Mouse (Mus musculus): ENCODE results near the gene H2al1g.
"Not testable (repeated sequence)": the region's sequence is repeated elsewhere in the genome, so short reads cannot be mapped to it uniquely, and the experiment has no call there.

H2al1g gene

DNA sequence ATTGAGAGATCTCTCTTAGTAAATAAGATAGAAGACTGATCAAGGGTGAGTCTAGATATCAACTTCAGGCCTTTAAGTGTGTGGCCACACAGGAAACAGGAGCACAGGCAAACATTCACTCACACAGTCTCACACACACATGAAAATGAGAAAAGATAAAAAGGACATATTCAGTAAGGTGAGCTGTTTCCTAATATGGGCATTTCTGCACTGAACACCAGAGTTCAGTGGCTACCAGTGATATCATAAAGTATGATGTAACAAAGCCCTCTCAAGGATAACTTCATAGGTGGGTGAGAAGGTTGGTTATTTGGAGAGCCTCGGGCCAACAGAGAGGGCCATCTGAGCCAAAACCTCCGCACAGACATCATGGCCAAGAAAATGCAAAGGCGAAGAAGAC is at the start of gene H2al1g:
Gene H2al1g (plus strand): TSS at position 301 of the 400 bp plus-strand sequence.
- in situ Hi-C loops (cut with MboI; ENCODE audit: low pct_unique_long_range_greater_than_20kb in 1 of 2, low sequenced_read_pairs in 2 of 2, unreplicated experiment in 1 of 2) = not testable (repeated sequence)

DNA sequence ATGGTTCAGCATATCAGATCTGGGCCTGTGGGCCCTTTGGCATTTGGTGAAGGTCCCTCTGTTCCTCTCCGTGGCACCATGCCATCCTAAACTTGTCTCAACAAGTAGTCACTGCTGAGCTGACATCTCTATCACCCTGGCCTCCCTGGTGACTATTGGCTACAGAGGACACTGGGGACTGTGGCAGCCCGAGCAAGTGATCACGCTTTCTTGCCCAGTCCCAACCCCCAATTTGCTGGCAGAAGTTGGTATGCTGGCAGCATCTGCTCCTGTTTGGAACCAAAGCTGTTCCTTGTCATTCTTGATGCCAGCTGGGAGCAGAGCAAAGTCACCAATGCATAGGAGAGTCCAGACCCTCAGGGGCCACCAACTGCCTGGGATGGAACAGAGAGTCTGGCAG is 49.0 kb upstream of the H2al1g start:
- in situ Hi-C loops (cut with MboI; ENCODE audit: low pct_unique_long_range_greater_than_20kb in 1 of 2, low sequenced_read_pairs in 2 of 2, unreplicated experiment in 1 of 2) = loop anchor here in 1 of 2 experiments (25.0 kb wide), 1 partner anchor 93 kb away; no protein-coding TSS in a partner anchor

DNA sequence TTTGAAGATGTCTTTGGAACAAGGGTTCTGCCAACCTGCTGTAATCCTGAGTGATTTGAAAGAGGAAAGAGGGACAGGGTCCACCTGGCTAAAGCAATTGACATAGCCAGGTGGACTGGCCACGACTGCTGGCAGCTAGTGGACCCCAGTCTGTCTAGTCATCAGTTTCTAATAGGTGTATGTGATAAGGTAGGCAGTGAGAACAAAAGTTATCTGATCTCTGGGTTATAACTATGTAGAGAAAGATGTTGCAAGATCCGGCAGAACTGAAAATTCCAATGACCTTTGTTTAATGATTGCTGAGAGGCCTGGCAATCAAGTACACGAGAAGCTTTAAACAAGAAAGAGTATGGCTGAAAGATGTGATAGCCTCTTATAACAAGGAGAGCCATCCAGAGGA is 44.9 kb upstream of the H2al1g start:
- in situ Hi-C loops (cut with MboI; ENCODE audit: low pct_unique_long_range_greater_than_20kb in 1 of 2, low sequenced_read_pairs in 2 of 2, unreplicated experiment in 1 of 2) = loop anchor here in 1 of 2 experiments (25.0 kb wide), 1 partner anchor 89 kb away; no protein-coding TSS in a partner anchor

DNA sequence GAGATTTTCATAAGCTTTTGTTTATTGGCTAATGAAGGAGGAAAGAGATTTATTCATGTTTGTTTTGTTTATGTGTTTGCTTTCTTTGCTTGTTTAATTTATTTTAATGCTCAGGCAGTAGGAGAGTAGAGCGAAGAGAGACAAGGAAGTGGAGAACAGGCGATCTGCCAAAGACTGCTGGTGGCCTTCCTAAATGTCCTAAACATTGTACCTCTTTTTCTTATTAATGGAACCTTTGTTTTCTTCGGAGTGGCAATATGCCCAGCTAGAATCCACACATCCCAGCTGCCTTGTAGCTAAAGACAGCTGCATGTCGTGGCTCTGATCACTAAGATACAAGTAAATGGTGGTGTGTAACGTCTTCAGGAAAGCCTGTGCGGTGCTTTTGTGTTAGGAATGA is 41.0 kb upstream of the H2al1g start:
- in situ Hi-C loops (cut with MboI; ENCODE audit: low pct_unique_long_range_greater_than_20kb in 1 of 2, low sequenced_read_pairs in 2 of 2, unreplicated experiment in 1 of 2) = no loop called here

DNA sequence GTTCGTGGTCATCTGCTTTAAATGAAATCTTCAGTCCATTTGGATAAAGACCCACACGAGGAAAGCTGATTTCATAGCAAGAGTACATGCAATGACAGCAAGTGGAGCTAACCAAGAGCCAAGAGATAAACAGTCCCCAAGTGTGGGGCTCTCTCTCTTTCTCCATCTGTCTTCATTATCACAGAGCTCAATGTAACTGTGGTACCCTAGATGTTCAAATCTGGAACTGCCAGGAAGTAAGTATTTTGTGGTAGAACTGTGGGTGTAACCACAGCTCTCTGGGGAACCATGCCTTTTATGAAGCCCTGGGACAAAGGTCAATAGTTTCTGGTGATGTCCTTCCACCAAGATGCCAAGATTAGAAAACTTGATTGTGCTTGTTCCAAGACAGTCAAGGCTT is 37.3 kb upstream of the H2al1g start:
- in situ Hi-C loops (cut with MboI; ENCODE audit: low pct_unique_long_range_greater_than_20kb in 1 of 2, low sequenced_read_pairs in 2 of 2, unreplicated experiment in 1 of 2) = no loop called here

DNA sequence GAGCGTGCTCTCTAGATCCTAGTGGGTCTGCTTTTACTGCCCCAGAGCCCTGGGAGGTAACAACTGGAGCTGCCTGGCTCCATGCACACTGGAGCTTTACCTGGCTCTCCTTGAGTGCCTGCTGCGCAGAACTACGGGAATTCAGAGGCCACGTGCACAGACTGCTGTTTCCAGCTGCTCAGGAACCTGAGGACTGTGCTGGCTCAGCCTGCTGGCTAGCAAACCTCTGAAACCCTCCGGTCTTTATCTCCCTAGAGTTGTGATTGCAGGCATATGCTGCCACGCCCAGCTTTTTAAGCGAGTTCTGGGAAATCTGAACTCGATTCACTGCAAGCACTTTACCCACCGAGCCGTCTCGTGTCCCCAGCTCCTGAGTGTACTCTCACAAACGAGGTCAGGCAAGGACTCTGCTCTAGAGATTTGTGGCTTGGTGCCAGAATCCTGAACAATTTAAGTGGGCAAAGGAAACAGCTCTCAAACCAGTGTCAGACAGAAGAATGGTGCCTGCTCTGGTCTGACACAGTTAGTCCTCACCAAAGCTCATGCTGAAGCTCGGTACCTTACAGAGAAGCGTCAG is 29.7 kb upstream of the H2al1g start:
- in situ Hi-C loops (cut with MboI; ENCODE audit: low pct_unique_long_range_greater_than_20kb in 1 of 2, low sequenced_read_pairs in 2 of 2, unreplicated experiment in 1 of 2) = no loop called here

DNA sequence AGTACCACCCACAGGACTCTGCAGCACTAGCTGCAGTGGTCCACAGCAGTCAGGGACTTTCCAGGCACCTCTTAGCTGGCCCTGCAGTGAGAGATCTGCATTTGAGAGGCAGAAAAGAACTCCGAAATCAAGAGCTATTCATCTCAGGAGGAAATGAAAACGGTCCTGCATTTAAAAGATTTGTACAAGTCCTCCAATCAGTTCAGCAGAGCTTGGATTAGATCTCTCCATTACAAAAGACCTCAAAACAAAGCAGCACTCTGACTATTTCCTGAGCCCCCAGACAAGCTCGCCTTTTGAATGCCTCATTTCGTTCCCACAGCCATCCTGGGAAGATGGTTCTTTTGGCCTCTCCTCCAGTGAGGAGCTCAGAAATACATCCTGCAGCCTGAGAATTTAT is 28.8 kb upstream of the H2al1g start:
- in situ Hi-C loops (cut with MboI; ENCODE audit: low pct_unique_long_range_greater_than_20kb in 1 of 2, low sequenced_read_pairs in 2 of 2, unreplicated experiment in 1 of 2) = no loop called here

DNA sequence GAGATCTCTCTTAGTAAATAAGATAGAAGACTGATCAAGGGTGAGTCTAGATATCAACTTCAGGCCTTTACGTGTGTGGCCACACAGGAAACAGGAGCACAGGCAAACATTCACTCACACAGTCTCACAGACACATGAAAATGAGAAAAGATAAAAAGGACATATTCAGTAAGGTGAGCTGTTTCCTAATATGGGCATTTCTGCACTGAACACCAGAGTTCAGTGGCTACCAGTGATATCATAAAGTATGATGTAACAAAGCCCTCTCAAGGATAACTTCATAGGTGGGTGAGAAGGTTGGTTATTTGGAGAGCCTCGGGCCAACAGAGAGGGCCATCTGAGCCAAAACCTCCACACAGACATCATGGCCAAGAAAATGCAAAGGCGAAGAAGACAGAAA is 19.1 kb upstream of the H2al1g start, which contains the start of gene H2al1a:
Gene H2al1a (plus strand): TSS at position 301 of the 400 bp plus-strand sequence.
- in situ Hi-C loops (cut with MboI; ENCODE audit: low pct_unique_long_range_greater_than_20kb in 1 of 2, low sequenced_read_pairs in 2 of 2, unreplicated experiment in 1 of 2) = not testable (repeated sequence)

DNA sequence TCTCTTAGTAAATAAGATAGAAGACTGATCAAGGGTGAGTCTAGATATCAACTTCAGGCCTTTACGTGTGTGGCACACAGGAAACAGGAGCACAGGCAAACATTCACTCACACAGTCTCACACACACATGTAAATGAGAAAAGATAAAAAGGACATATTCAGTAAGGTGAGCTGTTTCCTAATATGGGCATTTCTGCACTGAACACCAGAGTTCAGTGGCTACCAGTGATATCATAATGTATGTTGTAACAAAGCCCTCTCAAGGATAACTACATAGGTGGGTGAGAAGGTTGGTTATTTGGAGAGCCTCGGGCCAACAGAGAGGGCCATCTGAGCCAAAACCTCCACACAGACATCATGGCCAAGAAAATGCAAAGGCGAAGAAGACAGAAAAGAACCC is 15.9 kb upstream of the H2al1g start, which contains the start of gene H2al1b:
Gene H2al1b (plus strand): TSS at position 301 of the 400 bp plus-strand sequence.
- in situ Hi-C loops (cut with MboI; ENCODE audit: low pct_unique_long_range_greater_than_20kb in 1 of 2, low sequenced_read_pairs in 2 of 2, unreplicated experiment in 1 of 2) = not testable (repeated sequence)

DNA sequence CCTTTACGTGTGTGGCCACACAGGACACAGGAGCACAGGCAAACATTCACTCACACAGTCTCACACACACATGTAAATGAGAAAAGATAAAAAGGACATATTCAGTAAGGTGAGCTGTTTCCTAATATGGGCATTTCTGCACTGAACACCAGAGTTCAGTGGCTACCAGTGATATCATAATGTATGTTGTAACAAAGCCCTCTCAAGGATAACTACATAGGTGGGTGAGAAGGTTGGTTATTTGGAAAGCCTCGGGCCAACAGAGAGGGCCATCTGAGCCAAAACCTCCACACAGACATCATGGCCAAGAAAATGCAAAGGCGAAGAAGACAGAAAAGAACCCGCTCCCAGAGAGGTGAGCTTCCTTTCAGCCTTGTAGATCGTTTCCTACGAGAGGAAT is 12.7 kb upstream of the H2al1g start, which contains the start of gene H2al1c:
Gene H2al1c (plus strand): TSS at position 301 of the 400 bp plus-strand sequence.
- in situ Hi-C loops (cut with MboI; ENCODE audit: low pct_unique_long_range_greater_than_20kb in 1 of 2, low sequenced_read_pairs in 2 of 2, unreplicated experiment in 1 of 2) = not testable (repeated sequence)

DNA sequence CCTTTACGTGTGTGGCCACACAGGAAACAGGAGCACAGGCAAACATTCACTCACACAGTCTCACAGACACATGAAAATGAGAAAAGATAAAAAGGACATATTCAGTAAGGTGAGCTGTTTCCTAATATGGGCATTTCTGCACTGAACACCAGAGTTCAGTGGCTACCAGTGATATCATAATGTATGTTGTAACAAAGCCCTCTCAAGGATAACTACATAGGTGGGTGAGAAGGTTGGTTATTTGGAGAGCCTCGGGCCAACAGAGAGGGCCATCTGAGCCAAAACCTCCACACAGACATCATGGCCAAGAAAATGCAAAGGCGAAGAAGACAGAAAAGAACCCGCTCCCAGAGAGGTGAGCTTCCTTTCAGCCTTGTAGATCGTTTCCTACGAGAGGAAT is 9.5 kb upstream of the H2al1g start, which contains the start of gene H2al1d:
Gene H2al1d (plus strand): TSS at position 301 of the 400 bp plus-strand sequence.
- in situ Hi-C loops (cut with MboI; ENCODE audit: low pct_unique_long_range_greater_than_20kb in 1 of 2, low sequenced_read_pairs in 2 of 2, unreplicated experiment in 1 of 2) = not testable (repeated sequence)

DNA sequence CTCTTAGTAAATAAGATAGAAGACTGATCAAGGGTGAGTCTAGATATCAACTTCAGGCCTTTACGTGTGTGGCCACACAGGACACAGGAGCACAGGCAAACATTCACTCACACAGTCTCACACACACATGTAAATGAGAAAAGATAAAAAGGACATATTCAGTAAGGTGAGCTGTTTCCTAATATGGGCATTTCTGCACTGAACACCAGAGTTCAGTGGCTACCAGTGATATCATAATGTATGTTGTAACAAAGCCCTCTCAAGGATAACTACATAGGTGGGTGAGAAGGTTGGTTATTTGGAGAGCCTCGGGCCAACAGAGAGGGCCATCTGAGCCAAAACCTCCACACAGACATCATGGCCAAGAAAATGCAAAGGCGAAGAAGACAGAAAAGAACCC is 6.4 kb upstream of the H2al1g start, which contains the start of gene H2al1e:
Gene H2al1e (plus strand): TSS at position 301 of the 400 bp plus-strand sequence.
- in situ Hi-C loops (cut with MboI; ENCODE audit: low pct_unique_long_range_greater_than_20kb in 1 of 2, low sequenced_read_pairs in 2 of 2, unreplicated experiment in 1 of 2) = not testable (repeated sequence)

DNA sequence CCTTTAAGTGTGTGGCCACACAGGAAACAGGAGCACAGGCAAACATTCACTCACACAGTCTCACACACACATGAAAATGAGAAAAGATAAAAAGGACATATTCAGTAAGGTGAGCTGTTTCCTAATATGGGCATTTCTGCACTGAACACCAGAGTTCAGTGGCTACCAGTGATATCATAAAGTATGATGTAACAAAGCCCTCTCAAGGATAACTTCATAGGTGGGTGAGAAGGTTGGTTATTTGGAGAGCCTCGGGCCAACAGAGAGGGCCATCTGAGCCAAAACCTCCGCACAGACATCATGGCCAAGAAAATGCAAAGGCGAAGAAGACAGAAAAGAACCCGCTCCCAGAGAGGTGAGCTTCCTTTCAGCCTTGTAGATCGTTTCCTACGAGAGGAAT is 3.2 kb upstream of the H2al1g start, which contains the start of gene H2al1f:
Gene H2al1f (plus strand): TSS at position 301 of the 400 bp plus-strand sequence.
- in situ Hi-C loops (cut with MboI; ENCODE audit: low pct_unique_long_range_greater_than_20kb in 1 of 2, low sequenced_read_pairs in 2 of 2, unreplicated experiment in 1 of 2) = not testable (repeated sequence)

DNA sequence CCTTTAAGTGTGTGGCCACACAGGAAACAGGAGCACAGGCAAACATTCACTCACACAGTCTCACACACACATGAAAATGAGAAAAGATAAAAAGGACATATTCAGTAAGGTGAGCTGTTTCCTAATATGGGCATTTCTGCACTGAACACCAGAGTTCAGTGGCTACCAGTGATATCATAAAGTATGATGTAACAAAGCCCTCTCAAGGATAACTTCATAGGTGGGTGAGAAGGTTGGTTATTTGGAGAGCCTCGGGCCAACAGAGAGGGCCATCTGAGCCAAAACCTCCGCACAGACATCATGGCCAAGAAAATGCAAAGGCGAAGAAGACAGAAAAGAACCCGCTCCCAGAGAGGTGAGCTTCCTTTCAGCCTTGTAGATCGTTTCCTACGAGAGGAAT is 3.1 kb downstream of the H2al1g start, which contains the start of gene H2al1h:
Gene H2al1h (plus strand): TSS at position 301 of the 400 bp plus-strand sequence.
- in situ Hi-C loops (cut with MboI; ENCODE audit: low pct_unique_long_range_greater_than_20kb in 1 of 2, low sequenced_read_pairs in 2 of 2, unreplicated experiment in 1 of 2) = not testable (repeated sequence)

DNA sequence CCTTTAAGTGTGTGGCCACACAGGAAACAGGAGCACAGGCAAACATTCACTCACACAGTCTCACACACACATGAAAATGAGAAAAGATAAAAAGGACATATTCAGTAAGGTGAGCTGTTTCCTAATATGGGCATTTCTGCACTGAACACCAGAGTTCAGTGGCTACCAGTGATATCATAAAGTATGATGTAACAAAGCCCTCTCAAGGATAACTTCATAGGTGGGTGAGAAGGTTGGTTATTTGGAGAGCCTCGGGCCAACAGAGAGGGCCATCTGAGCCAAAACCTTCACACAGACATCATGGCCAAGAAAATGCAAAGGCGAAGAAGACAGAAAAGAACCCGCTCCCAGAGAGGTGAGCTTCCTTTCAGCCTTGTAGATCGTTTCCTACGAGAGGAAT is 6.3 kb downstream of the H2al1g start, which contains the start of gene H2al1i:
Gene H2al1i (plus strand): TSS at position 301 of the 400 bp plus-strand sequence.
- in situ Hi-C loops (cut with MboI; ENCODE audit: low pct_unique_long_range_greater_than_20kb in 1 of 2, low sequenced_read_pairs in 2 of 2, unreplicated experiment in 1 of 2) = not testable (repeated sequence)

DNA sequence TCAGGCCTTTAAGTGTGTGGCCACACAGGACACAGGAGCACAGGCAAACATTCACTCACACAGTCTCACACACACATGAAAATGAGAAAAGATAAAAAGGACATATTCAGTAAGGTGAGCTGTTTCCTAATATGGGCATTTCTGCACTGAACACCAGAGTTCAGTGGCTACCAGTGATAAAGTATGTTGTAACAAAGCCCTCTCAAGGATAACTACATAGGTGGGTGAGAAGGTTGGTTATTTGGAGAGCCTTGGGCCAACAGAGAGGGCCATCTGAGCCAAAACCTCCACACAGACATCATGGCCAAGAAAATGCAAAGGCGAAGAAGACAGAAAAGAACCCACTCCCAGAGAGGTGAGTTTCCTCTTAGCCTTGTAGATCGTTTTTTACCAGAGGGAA is 9.5 kb downstream of the H2al1g start, which contains the start of gene H2al1j:
Gene H2al1j (plus strand): TSS at position 301 of the 400 bp plus-strand sequence.
- in situ Hi-C loops (cut with MboI; ENCODE audit: low pct_unique_long_range_greater_than_20kb in 1 of 2, low sequenced_read_pairs in 2 of 2, unreplicated experiment in 1 of 2) = loop anchor here in 1 of 2 experiments (25.0 kb wide), 1 partner anchor 210 kb away; no protein-coding TSS in a partner anchor

DNA sequence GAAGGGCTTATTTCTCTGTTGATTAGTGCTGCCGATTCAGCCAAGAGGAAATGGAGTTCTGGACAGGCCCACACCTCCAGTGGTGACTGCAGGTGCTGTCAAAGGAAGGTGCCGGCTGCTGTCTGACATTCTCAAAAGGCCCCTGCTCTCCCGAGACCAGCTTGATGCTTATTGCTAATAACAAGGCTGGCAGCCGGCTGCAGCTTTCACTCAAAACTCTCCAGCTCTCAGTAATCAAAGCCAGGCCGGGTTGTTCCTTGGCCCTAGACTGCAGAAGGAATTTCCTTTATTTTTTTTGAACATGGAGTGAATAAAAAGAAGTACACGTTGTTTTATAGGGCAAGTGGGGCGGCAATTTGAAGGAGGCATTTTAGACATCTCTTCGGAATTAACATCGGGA is 27.7 kb downstream of the H2al1g start:
- in situ Hi-C loops (cut with MboI; ENCODE audit: low pct_unique_long_range_greater_than_20kb in 1 of 2, low sequenced_read_pairs in 2 of 2, unreplicated experiment in 1 of 2) = loop anchor here in 1 of 2 experiments (25.0 kb wide), 1 partner anchor 192 kb away; no protein-coding TSS in a partner anchor

DNA sequence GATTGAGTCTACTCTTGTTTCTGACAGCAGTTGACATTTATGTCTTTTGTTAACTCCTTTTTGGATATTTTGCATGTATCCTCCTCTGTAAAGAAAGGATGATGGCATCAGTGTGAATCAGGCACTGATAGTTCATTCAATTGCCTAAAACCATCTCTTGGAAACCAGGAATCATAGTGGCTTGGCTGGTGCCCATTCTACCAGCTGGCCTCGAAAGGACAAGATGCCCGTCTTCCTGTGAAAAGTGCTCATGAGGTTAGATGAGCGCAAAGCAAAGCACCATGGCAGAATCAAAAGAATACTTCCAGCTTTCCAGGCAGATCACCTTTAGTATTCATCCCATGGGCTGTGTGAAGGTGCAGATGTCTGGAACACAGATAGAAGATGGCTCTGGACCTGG is 28.7 kb downstream of the H2al1g start:
- in situ Hi-C loops (cut with MboI; ENCODE audit: low pct_unique_long_range_greater_than_20kb in 1 of 2, low sequenced_read_pairs in 2 of 2, unreplicated experiment in 1 of 2) = loop anchor here in 1 of 2 experiments (25.0 kb wide), 1 partner anchor 191 kb away; no protein-coding TSS in a partner anchor

DNA sequence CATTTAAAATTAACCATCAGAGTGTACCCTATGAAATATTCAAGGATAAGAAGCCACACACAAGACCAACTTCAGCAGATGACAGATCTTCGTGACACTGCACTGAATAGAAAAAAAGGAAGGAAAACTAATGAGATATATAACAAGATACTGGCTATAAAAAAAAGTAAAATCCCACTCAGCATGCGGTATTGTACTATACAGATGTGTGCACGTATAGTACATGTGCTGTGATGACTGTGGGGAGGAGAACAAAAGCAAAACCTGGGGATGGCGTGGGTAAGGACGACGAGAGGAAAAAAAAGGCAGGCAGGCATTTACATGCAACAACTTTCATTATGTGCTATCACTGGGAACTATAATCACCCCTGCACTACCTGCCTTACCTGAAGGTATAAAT is 42.8 kb downstream of the H2al1g start:
- in situ Hi-C loops (cut with MboI; ENCODE audit: low pct_unique_long_range_greater_than_20kb in 1 of 2, low sequenced_read_pairs in 2 of 2, unreplicated experiment in 1 of 2) = loop anchor here (25.0 kb wide), 2 partner anchors 99 to 101 kb away; no protein-coding TSS in a partner anchor
